Mouse (Mus musculus): ENCODE data around the gene Olfr998.
"Not testable (repeated sequence)": the region's sequence is repeated elsewhere in the genome, so short reads cannot be mapped to it uniquely, and the experiment has no call there.

The Olfr998 gene

DNA sequence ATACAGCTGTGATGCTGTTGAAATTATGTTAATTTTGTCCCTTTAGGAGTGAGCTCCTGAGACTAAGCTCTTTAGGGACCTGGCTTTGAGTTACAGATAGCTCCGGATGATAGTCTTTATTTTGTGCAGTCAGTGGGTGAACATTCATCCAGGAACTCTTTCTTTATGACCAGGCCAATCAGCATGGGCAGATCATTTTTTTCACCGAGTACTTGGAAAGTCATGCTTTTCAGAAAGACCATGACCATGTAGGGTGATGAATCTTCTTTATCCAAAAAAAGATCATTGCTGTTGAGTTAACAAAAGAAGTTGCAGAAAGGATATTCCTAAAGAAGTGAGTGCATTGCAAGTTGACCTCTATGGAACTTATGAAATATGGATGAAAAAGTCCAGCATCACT lies at the start of gene Olfr998:
Gene Olfr998, plus strand, starts transcription at position 301 of the 400 bp plus-strand sequence.
- not testable (repeated sequence) for DNase-seq

DNA sequence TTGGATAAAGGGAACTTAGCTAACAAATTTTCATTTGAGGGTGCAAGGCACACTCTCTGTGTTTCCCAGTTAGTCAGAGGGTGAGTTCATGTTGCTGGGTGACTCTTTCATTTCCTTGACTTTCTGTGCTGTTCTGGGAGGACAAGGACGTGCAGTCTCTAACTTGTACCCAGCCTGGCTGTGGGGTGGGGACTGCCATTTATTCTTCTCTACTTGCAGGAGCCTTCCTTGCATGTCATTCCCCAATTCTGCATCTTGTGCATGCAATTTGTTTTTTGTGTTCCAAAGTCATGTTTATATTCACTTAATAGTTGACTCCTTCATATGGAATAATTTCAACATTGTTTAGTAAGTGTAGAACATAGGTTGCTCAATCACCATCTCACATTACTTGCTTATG lies 33.9 kb upstream of the Olfr998 start:
- no peak for DNase-seq

DNA sequence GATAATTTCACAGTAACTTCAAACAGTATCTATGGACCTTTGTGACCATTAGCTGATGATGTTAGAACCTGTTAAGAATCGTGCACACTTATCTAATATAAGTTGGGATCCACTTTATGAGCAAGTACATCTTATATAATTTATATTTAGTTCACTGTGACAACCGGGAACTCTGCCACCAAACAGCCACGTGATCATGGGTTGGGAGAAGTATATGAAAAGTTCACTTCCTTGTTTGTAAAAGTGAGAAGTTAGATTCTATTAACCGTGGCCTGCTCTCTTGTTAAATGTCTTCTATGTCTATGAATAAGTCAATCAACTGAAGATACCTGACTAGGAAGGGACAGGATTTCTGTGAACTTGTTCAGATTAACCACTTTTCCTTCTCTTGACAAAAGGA lies 28.5 kb upstream of the Olfr998 start:
- DNase-seq: no peak

DNA sequence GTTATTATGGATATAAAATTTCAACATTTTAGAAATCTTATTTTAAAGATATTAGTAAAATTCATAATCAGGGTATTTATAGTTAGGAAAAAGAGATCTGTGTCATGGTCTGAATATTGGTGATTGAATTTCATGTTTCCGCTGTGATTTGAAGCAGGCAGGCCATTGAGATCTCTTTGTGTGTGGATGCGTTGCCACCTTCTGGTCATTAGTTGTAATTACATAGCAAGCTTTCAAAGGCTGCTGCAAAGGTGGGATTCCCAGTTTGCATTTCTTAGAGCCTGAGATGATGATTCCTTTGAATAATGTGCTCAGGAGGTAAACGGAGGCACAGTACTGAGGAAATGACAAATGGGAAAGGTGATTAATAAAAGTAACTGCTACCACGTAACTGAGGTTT lies 27.6 kb upstream of the Olfr998 start:
- peak; percentile 59 to 64 for DNase-seq

DNA sequence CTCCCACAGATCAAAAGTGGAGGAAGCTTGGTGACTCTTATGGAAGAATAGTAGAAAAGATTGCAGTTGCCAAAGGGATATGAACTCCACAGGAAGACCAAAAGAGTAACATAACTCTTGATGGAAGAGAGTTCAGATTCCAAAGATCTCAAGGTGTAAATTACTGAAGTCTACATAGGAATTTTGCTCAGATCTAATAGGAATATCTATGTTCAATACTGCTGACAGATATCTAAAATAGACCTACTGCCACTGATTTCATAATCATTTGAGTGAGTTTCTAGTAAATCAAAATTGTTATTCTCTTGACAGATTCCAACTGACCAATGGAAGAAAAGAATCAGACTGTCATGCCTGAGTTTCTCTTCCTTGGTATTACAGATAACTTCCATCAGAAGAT lies 9.8 kb upstream of the Olfr998 start, which contains the start of gene Olfr996:
Gene Olfr996, plus strand, starts transcription at position 301 of the 400 bp plus-strand sequence.
- DNase-seq: no peak

DNA sequence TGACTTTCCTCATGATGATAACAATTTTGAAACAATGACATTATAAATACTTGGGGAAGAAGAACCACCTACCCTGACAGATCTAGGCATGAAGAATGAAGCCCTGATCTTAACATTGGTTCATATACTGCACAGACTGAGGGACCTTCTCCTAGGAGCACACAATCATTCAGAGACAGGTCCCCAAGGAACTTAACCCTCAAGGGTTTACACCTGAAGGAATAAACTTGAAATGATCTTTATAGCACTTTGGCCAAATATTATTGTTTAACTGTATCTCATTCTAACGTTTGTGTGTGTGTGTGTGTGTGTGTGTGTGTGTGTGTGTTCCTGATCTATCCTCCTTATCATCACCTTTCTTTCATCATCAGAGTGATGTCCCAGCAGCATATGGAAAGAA lies 23.1 kb downstream of the Olfr998 start, which contains the start of gene Olfr1000:
Gene Olfr1000, minus strand, starts transcription at position 101 of the 400 bp plus-strand sequence.
- DNase-seq: no peak
